Mouse (Mus musculus): ENCODE results near the gene Terb2. TPM values are rescaled to one million over a fixed set of nuclear protein-coding genes. Genes with fewer than 3 reads are reported as not detected.
A peak's percentile ranks its signal among the peaks of the same experiment; 100 is the strongest.

Terb2 gene
- not detected for total RNA-seq (2022)

GRCm38 (mm10) chr2:122186106-122186505, at the start of gene Terb2, which contains the start of gene Patl2:
Gene Terb2 (plus strand): TSS chr2:122186272.
Gene Patl2 (minus strand): TSS chr2:122186189.
- DNase-seq (ENCODE audit: low spot score in 2 of 2): no peak

- no peak for DNase-seq (ENCODE audit: low spot score in 2 of 2)
Observed at GRCm38 (mm10) chr2:122137839-122138465, 48.1 kb upstream of the Terb2 start.

GRCm38 (mm10) chr2:122140815-122141214, 45.3 kb upstream of the Terb2 start:
- DNase-seq (ENCODE audit: low spot score in 2 of 2): no peak

- no peak for DNase-seq (ENCODE audit: low spot score in 2 of 2)
Observed at GRCm38 (mm10) chr2:122141332-122141967, 44.6 kb upstream of the Terb2 start.

GRCm38 (mm10) chr2:122143111-122143510, 43.0 kb upstream of the Terb2 start:
- no peak for DNase-seq (ENCODE audit: low spot score in 2 of 2)

- DNase-seq (ENCODE audit: low spot score in 2 of 2): no peak
Observed at GRCm38 (mm10) chr2:122145756-122146155, 40.3 kb upstream of the Terb2 start.

GRCm38 (mm10) chr2:122146687-122147086, 39.4 kb upstream of the Terb2 start:
- no peak for DNase-seq (ENCODE audit: low spot score in 2 of 2)

GRCm38 (mm10) chr2:122147508-122148241, 38.4 kb upstream of the Terb2 start, which contains the start of gene B2m:
Gene B2m (plus strand): TSS chr2:122147686.
- peak; percentile 86 to 91 for DNase-seq (ENCODE audit: low spot score in 2 of 2)

GRCm38 (mm10) chr2:122148242-122148917, 37.7 kb upstream of the Terb2 start:
- peak in 1 of 2 experiments; percentile 22 for DNase-seq (ENCODE audit: low spot score in 2 of 2)

GRCm38 (mm10) chr2:122149316-122149715, 36.8 kb upstream of the Terb2 start:
- DNase-seq (ENCODE audit: low spot score in 2 of 2): no peak

GRCm38 (mm10) chr2:122149716-122150115, 36.4 kb upstream of the Terb2 start:
- DNase-seq (ENCODE audit: low spot score in 2 of 2): no peak

GRCm38 (mm10) chr2:122151221-122151620, 34.9 kb upstream of the Terb2 start:
- no peak for DNase-seq (ENCODE audit: low spot score in 2 of 2)

GRCm38 (mm10) chr2:122152850-122153249, 33.2 kb upstream of the Terb2 start:
- DNase-seq (ENCODE audit: low spot score in 2 of 2): no peak

GRCm38 (mm10) chr2:122153681-122154365, 32.2 kb upstream of the Terb2 start:
- no peak for DNase-seq (ENCODE audit: low spot score in 2 of 2)

- no peak for DNase-seq (ENCODE audit: low spot score in 2 of 2)
Observed at GRCm38 (mm10) chr2:122154479-122154878, 31.6 kb upstream of the Terb2 start.

GRCm38 (mm10) chr2:122155292-122155691, 30.8 kb upstream of the Terb2 start:
- no peak for DNase-seq (ENCODE audit: low spot score in 2 of 2)

- DNase-seq (ENCODE audit: low spot score in 2 of 2): no peak
Observed at GRCm38 (mm10) chr2:122156051-122156700, 29.9 kb upstream of the Terb2 start.

GRCm38 (mm10) chr2:122157561-122157960, 28.5 kb upstream of the Terb2 start:
- no peak for DNase-seq (ENCODE audit: low spot score in 2 of 2)

- no peak for DNase-seq (ENCODE audit: low spot score in 2 of 2)
Observed at GRCm38 (mm10) chr2:122158362-122158802, 27.7 kb upstream of the Terb2 start.

GRCm38 (mm10) chr2:122159667-122160066, 26.4 kb upstream of the Terb2 start:
- no peak for DNase-seq (ENCODE audit: low spot score in 2 of 2)

GRCm38 (mm10) chr2:122160680-122161079, 25.4 kb upstream of the Terb2 start, which contains the start of gene Trim69:
Gene Trim69 (plus strand): TSS chr2:122160700.
- peak; percentile 30 to 48 for DNase-seq (ENCODE audit: low spot score in 2 of 2)

Measured in left cerebral cortex, adult 8-10 months (tissue).